Mouse (Mus musculus): Measurements from ENCODE around the gene Mybbp1a. TPM values are rescaled to one million over a fixed set of nuclear protein-coding genes. Genes with fewer than 3 reads are reported as not detected.
A peak's percentile ranks its signal among the peaks of the same experiment; 100 is the strongest.

Gene Mybbp1a
- polyA plus RNA-seq, 1 experiment from 2014 or later: 164 TPM

- Histone ChIP-seq H3K9me3 (no peaks in the 10 kb centered on the region), H3K27me3 (peaks cover 66% of the 10 kb centered on the region), H3K27ac (no peak overlapping the region), H3K9ac (peak overlapping the region; percentile 65), H3K4me1 (peaks cover 14% of the 10 kb centered on the region), H3K4me3 (peak overlapping the region; percentile 60), H3K4me2 (replicated peaks) (peak overlapping the region; percentile 97), H3K36me3 (no peaks in the 10 kb centered on the region)
- under 1% methylated on average over 38 of the region's 38 CpGs for WGBS
- 0 out of 2 replicates have a peak, but pooled peaks have one; percentile 22 for ATAC-seq (ENCODE audit: low FRiP score, low read depth)
Measured at GRCm38 (mm10) chr11:72488753-72489271, 47.7 kb downstream of the Mybbp1a start.

- WGBS: 1% methylated on average over 41 of the region's 42 CpGs
- Histone ChIP-seq H3K36me3 (no peaks in the 10 kb centered on the region), H3K27me3 (peaks cover 66% of the 10 kb centered on the region), H3K4me3 (peak overlapping the region; percentile 60), H3K4me1 (peaks cover 14% of the 10 kb centered on the region), H3K4me2 (replicated peaks) (peak overlapping the region; percentile 97), H3K27ac (no peak overlapping the region), H3K9ac (peak overlapping the region; percentile 65), H3K9me3 (no peaks in the 10 kb centered on the region)
- ATAC-seq (ENCODE audit: low FRiP score, low read depth): peak; percentile 9; the same call in 1 of the 2 replicates
Measured at GRCm38 (mm10) chr11:72489397-72489796, 48.2 kb downstream of the Mybbp1a start.

- H3K4me1 ChIP-seq: peaks cover 14% of the 10 kb centered on the region
- peak within 1 kb of the TSS; percentile 60 for H3K4me3 ChIP-seq
- peak within 1 kb of the TSS; percentile 65 for H3K9ac ChIP-seq
- under 1% methylated on average over 42 of the region's 42 CpGs for WGBS
- peaks cover 66% of the 10 kb centered on the region for H3K27me3 ChIP-seq
- H3K9me3 ChIP-seq: no peaks in the 10 kb centered on the region
- H3K4me2 ChIP-seq (replicated peaks): peak within 1 kb of the TSS; percentile 97
- peak; percentile 89 for ATAC-seq (ENCODE audit: low FRiP score, low read depth)
- no peak within 1 kb of the TSS for H3K27ac ChIP-seq
- no peaks in the 10 kb centered on the region for H3K36me3 ChIP-seq
Measured at GRCm38 (mm10) chr11:72489881-72490301, 48.7 kb downstream of the Mybbp1a start, which contains the start of gene Spns2. TSS of gene Spns2 (minus strand) at chr11:72489904.

- Histone ChIP-seq H3K9ac (no peak overlapping the region), H3K4me1 (peaks cover 14% of the 10 kb centered on the region), H3K4me3 (no peak overlapping the region), H3K9me3 (no peaks in the 10 kb centered on the region), H3K27me3 (peaks cover 56% of the 10 kb centered on the region), H3K36me3 (no peaks in the 10 kb centered on the region), H3K27ac (no peak overlapping the region), H3K4me2 (replicated peaks) (no peak overlapping the region)
- 64% methylated on average over 15 of the region's 15 CpGs for WGBS
- ATAC-seq (ENCODE audit: low FRiP score, low read depth): no peak
Measured at GRCm38 (mm10) chr11:72491130-72491960, 50.2 kb downstream of the Mybbp1a start.

GRCm38 (mm10) chr11:72494046-72494988 lies 53.2 kb downstream of the Mybbp1a start:
- Histone ChIP-seq H3K4me3 (no peak overlapping the region), H3K27me3 (peaks cover 26% of the 10 kb centered on the region), H3K36me3 (no peaks in the 10 kb centered on the region), H3K9me3 (no peaks in the 10 kb centered on the region), H3K4me2 (replicated peaks) (no peak overlapping the region), H3K4me1 (peaks cover 3% of the 10 kb centered on the region), H3K9ac (no peak overlapping the region), H3K27ac (no peak overlapping the region)
- no peak for ATAC-seq (ENCODE audit: low FRiP score, low read depth)
- WGBS: 54% methylated on average over 8 of the region's 8 CpGs

GRCm38 (mm10) chr11:72496066-72496465 lies 54.9 kb downstream of the Mybbp1a start:
- Histone ChIP-seq H3K4me2 (replicated peaks) (no peak overlapping the region), H3K27me3 (peaks cover 12% of the 10 kb centered on the region), H3K36me3 (no peaks in the 10 kb centered on the region), H3K9ac (no peak overlapping the region), H3K4me3 (no peak overlapping the region), H3K4me1 (peaks cover 10% of the 10 kb centered on the region), H3K27ac (no peak overlapping the region), H3K9me3 (no peaks in the 10 kb centered on the region)
- ATAC-seq (ENCODE audit: low FRiP score, low read depth): no peak
- 42% methylated on average over 3 of the region's 3 CpGs for WGBS

GRCm38 (mm10) chr11:72496775-72497174 lies 55.6 kb downstream of the Mybbp1a start:
- H3K4me1 ChIP-seq: peaks cover 17% of the 10 kb centered on the region
- 56% methylated on average over 1 of the region's 1 CpGs for WGBS
- no peak overlapping the region for H3K4me3 ChIP-seq
- ATAC-seq (ENCODE audit: low FRiP score, low read depth): no peak
- H3K36me3 ChIP-seq: no peaks in the 10 kb centered on the region
- no peak overlapping the region for H3K27ac ChIP-seq
- H3K4me2 ChIP-seq (replicated peaks): no peak overlapping the region
- no peaks in the 10 kb centered on the region for H3K9me3 ChIP-seq
- peaks cover 8% of the 10 kb centered on the region for H3K27me3 ChIP-seq
- no peak overlapping the region for H3K9ac ChIP-seq

GRCm38 (mm10) chr11:72497367-72497766 lies 56.2 kb downstream of the Mybbp1a start:
- Histone ChIP-seq H3K4me2 (replicated peaks) (no peak overlapping the region), H3K4me1 (peaks cover 23% of the 10 kb centered on the region), H3K27me3 (peaks cover 7% of the 10 kb centered on the region; the same call in 1 of the 2 replicates), H3K4me3 (no peak overlapping the region), H3K27ac (no peak overlapping the region), H3K36me3 (no peaks in the 10 kb centered on the region), H3K9me3 (no peaks in the 10 kb centered on the region), H3K9ac (no peak overlapping the region)
- no peak for ATAC-seq (ENCODE audit: low FRiP score, low read depth)
- WGBS: 25% methylated on average over 4 of the region's 4 CpGs

GRCm38 (mm10) chr11:72500139-72500538 lies 59.0 kb downstream of the Mybbp1a start:
- H3K27me3 ChIP-seq: no peaks in the 10 kb centered on the region
- no peak overlapping the region for H3K27ac ChIP-seq
- H3K4me1 ChIP-seq: peaks cover 43% of the 10 kb centered on the region
- H3K4me3 ChIP-seq: no peak overlapping the region
- H3K36me3 ChIP-seq: no peaks in the 10 kb centered on the region
- 81% methylated on average over 4 of the region's 4 CpGs for WGBS
- no peaks in the 10 kb centered on the region for H3K9me3 ChIP-seq
- no peak for ATAC-seq (ENCODE audit: low FRiP score, low read depth)
- H3K4me2 ChIP-seq (replicated peaks): no peak overlapping the region
- H3K9ac ChIP-seq: no peak overlapping the region

Data from limb, embryonic 13.5 days (tissue).